Mouse (Mus musculus) embryonic fibroblast, embryonic 13.5 days (primary cell): ENCODE data around the gene Snx22. TPM values are rescaled to one million over a fixed set of nuclear protein-coding genes. Genes with fewer than 3 reads are reported as not detected.

ENCODE experiments used
- H3K27ac ChIP-seq: 2 replicates; pipeline ENCODE4 v1.5.1; 2012; ENCODE audit warnings: low read length, control low read depth, inconsistent platforms; ENCODE audit not compliant: insufficient read depth
- H3K4me1 ChIP-seq: 2 replicates; pipeline ENCODE4 v1.6.1; 2011; ENCODE audit warnings: low read length; ENCODE audit not compliant: control insufficient read depth, insufficient read depth
- H3K4me3 ChIP-seq: 2 replicates; pipeline ENCODE4 v1.5.1; 2011; ENCODE audit warnings: mild to moderate bottlenecking, control low read depth, low read length; ENCODE audit not compliant: insufficient read depth
- CTCF ChIP-seq: IDR thresholded peaks from 2 replicates; pipeline ENCODE4 v1.5.1; 2011; ENCODE audit warnings: mild to moderate bottlenecking, control low read depth, low read length, moderate library complexity, borderline replicate concordance; ENCODE audit not compliant: insufficient read depth
- POLR2A ChIP-seq: IDR thresholded peaks from 2 replicates; pipeline ENCODE4 v1.6.1; 2011; ENCODE audit warnings: low read depth, mild to moderate bottlenecking, control low read depth, low read length, moderate library complexity
- polyA plus RNA-seq: library from polyadenylated mRNA; stranded (reverse); fragments of >200 nt; gene quantifications from 2 replicates; pipeline ENCODE4 v1.2.4, GENCODE M21; 2011; ENCODE audit warnings: low read depth; ENCODE audit not compliant: missing spikeins, insufficient read length

Snx22 gene
- polyA plus RNA-seq, 1 experiment = 0.33 TPM

GRCm38 (mm10) chr9:66070151-66070550, 632 bp upstream of the Snx22 start:
- Histone ChIP-seq H3K27ac (no peak overlapping the region), H3K4me1 (no peaks in the 10 kb centered on the region), H3K4me3 (no peak overlapping the region)
- TF ChIP-seq CTCF (no peak), POLR2A (no peak)

- H3K27ac ChIP-seq = no peak overlapping the region
Observed at GRCm38 (mm10) chr9:66068971-66069391, 538 bp downstream of the Snx22 start.

GRCm38 (mm10) chr9:66068056-66068455, 1.5 kb downstream of the Snx22 start:
- no peaks in the 10 kb centered on the region for H3K4me1 ChIP-seq
- H3K4me3 ChIP-seq = no peak overlapping the region
- no peak overlapping the region for H3K27ac ChIP-seq
- TF ChIP-seq POLR2A = no peak
- TF ChIP-seq CTCF = no peak

More at GRCm38 (mm10) chr9:66068971-66069391, 538 bp downstream of the Snx22 start:
- Histone ChIP-seq H3K4me1 (no peaks in the 10 kb centered on the region), H3K4me3 (peak overlapping the region; percentile 27)
- TF ChIP-seq CTCF (no peak), POLR2A (no peak)

GRCm38 (mm10) chr9:66067542-66067941, 2.0 kb downstream of the Snx22 start:
- no peak overlapping the region for H3K4me3 ChIP-seq
- TF ChIP-seq POLR2A (no peak), CTCF (peak; percentile 60; the same call in 1 of the 2 replicates)

GRCm38 (mm10) chr9:66066791-66067190, 2.7 kb downstream of the Snx22 start:
- H3K27ac ChIP-seq = no peak overlapping the region
- no peaks in the 10 kb centered on the region for H3K4me1 ChIP-seq
- no peak overlapping the region for H3K4me3 ChIP-seq
- TF ChIP-seq POLR2A (no peak), CTCF (no peak)

More at GRCm38 (mm10) chr9:66067542-66067941, 2.0 kb downstream of the Snx22 start:
- Histone ChIP-seq H3K27ac (no peak overlapping the region), H3K4me1 (no peaks in the 10 kb centered on the region)

- Histone ChIP-seq H3K27ac (no peak overlapping the region), H3K4me3 (no peak overlapping the region), H3K4me1 (no peaks in the 10 kb centered on the region)
- TF ChIP-seq POLR2A (no peak), CTCF (no peak)
Observed at GRCm38 (mm10) chr9:66064316-66064715, 5.2 kb downstream of the Snx22 start.

- H3K4me3 ChIP-seq = no peak overlapping the region
- H3K4me1 ChIP-seq = no peaks in the 10 kb centered on the region
- H3K27ac ChIP-seq = no peak overlapping the region
- TF ChIP-seq CTCF (no peak), POLR2A (no peak)
Observed at GRCm38 (mm10) chr9:66063446-66063845, 6.1 kb downstream of the Snx22 start.

GRCm38 (mm10) chr9:66061656-66062055, 7.9 kb downstream of the Snx22 start:
- TF ChIP-seq CTCF (no peak), POLR2A (no peak)
- peak overlapping the region; percentile 88 for H3K4me3 ChIP-seq
- no peak overlapping the region for H3K27ac ChIP-seq
- no peaks in the 10 kb centered on the region for H3K4me1 ChIP-seq

GRCm38 (mm10) chr9:66060986-66061385, 8.5 kb downstream of the Snx22 start:
- no peak for TF ChIP-seq CTCF
- TF ChIP-seq POLR2A = no peak
- Histone ChIP-seq H3K4me1 (no peaks in the 10 kb centered on the region), H3K27ac (no peak overlapping the region), H3K4me3 (peak overlapping the region; percentile 88)

GRCm38 (mm10) chr9:66060308-66060647, 9.2 kb downstream of the Snx22 start:
- Histone ChIP-seq H3K4me3 (peak overlapping the region; percentile 88), H3K27ac (peak overlapping the region; percentile 35; the same call in 1 of the 2 replicates), H3K4me1 (no peaks in the 10 kb centered on the region)
- no peak for TF ChIP-seq POLR2A
- no peak for TF ChIP-seq CTCF
